ENCODE assay signal across 8 mouse cellular contexts in genomic region chr1:163443832-163444231, GRCm38 (mm10). TPM values are rescaled to one million over a fixed set of nuclear protein-coding genes. Genes with fewer than 3 reads are reported as not detected.
DNase-seq lines count a peak whose midpoint lies in the region; ATAC-seq lines count a peak whose summit lies in the region.

No protein-coding gene starts in this region.

- peak; percentile 63; the same call in 1 of the 2 replicates for ATAC-seq in heart, embryonic 11.5 days (replicated peaks; ENCODE audit: insufficient number of reproducible peaks, low FRiP score, low TSS enrichment)

- peaks cover 4% of the 10 kb centered on the region; the same call in 1 of the 2 replicates for H3K4me1 ChIP-seq in heart, embryonic 11.5 days (ENCODE audit: control insufficient read depth, insufficient read depth, low read length)
- H3K4me1 ChIP-seq in forebrain, embryonic 10.5 days = peaks cover 7% of the 10 kb centered on the region; the same call in 1 of the 2 replicates

- no peaks in the 10 kb centered on the region for H3K36me3 ChIP-seq in heart, embryonic 11.5 days (ENCODE audit: control insufficient read depth, insufficient read depth, low read length)
- H3K36me3 ChIP-seq in forebrain, embryonic 10.5 days (replicated peaks) = no peaks in the 10 kb centered on the region

- peak; percentile 20 for DNase-seq in ES-CJ7 (ENCODE audit: low read depth, low spot score)
- DNase-seq in NIH3T3 (ENCODE audit: low read depth) = peak; percentile 42
- DNase-seq in kidney, postnatal 4 days = peak; percentile 26 to 56
- DNase-seq in layer of hippocampus, adult 11-12 months (ENCODE audit: low spot score) = no peak
- DNase-seq in testis, postnatal 14 days (ENCODE audit: low spot score) = no peak
- DNase-seq in urinary bladder, postnatal 25 days (ENCODE audit: low spot score) = no peak
- DNase-seq in forebrain, embryonic 10.5 days (ENCODE audit: extremely low spot score, low spot score) = no peak

- 12% methylated on average over 3 of the region's 3 CpGs for WGBS in heart, embryonic 11.5 days (ENCODE audit: insufficient replicate concordance)
- 48% methylated on average over 3 of the region's 3 CpGs for WGBS in forebrain, embryonic 10.5 days

- H3K27me3 ChIP-seq in heart, embryonic 11.5 days (ENCODE audit: control insufficient read depth, insufficient read depth, low read length) = no peaks in the 10 kb centered on the region
- H3K27me3 ChIP-seq in forebrain, embryonic 10.5 days (ENCODE audit: poor library complexity, severe bottlenecking) = no peaks in the 10 kb centered on the region

- no peak overlapping the region for H3K27ac ChIP-seq in heart, embryonic 11.5 days (ENCODE audit: low read depth, low read length)
- H3K27ac ChIP-seq in forebrain, embryonic 10.5 days = no peak overlapping the region

- no peaks in the 10 kb centered on the region for H3K9me3 ChIP-seq in heart, embryonic 11.5 days (replicated peaks; ENCODE audit: control insufficient read depth, low read length)
- no peaks in the 10 kb centered on the region for H3K9me3 ChIP-seq in forebrain, embryonic 10.5 days

- no peak overlapping the region for H3K9ac ChIP-seq in heart, embryonic 11.5 days (ENCODE audit: low read depth, low read length)

- H3K4me2 ChIP-seq in heart, embryonic 11.5 days = no peak overlapping the region

- H3K4me3 ChIP-seq in heart, embryonic 11.5 days (ENCODE audit: low read depth, low read length) = no peak overlapping the region
- H3K4me3 ChIP-seq in forebrain, embryonic 10.5 days = no peak overlapping the region

RNA-seq across cellular contexts. Expression of gene Gorab, which starts 40.4 kb away (rescaled TPM):
- polyA plus RNA-seq in heart, embryonic 11.5 days (2014; fragmentation: Nextera tagmentation; extraction: Ambion mirVana) = 10.8 and 14.1 TPM in 2 replicates
- polyA plus RNA-seq in forebrain, embryonic 10.5 days (2016; fragmentation: Nextera tagmentation; extraction: Ambion mirVana) = 23.8 and 26.2 TPM in 2 replicates

Comparison
In these comparisons a context has a peak if more than half of its experiments do, and no peak if none do; other contexts are left out.
1. DNase-seq: peak in ES-CJ7 (single experiment), NIH3T3 (single experiment) and kidney, postnatal 4 days (2 of 2); none in layer of hippocampus, adult 11-12 months (single experiment), testis, postnatal 14 days (single experiment), urinary bladder, postnatal 25 days (single experiment) and forebrain, embryonic 10.5 days (single experiment).